Mouse (Mus musculus) retina, adult 2 months (tissue): Measurements from ENCODE around the gene Iqcb1.
A peak's percentile ranks its signal among the peaks of the same experiment; 100 is the strongest.

ENCODE experiments used
- DNase-seq: peaks from one replicate; pipeline ENCODE4 v3.0.0-alpha.2; 2012; ENCODE audit warnings: low read depth, low spot score

The Iqcb1 gene

GRCm38 (mm10) chr16:36875276-36875851 lies 47.2 kb downstream of the Iqcb1 start:
- no peak for DNase-seq

GRCm38 (mm10) chr16:36877316-36877715 lies 49.1 kb downstream of the Iqcb1 start:
- DNase-seq, result no peak

GRCm38 (mm10) chr16:36882737-36883343 lies 54.7 kb downstream of the Iqcb1 start:
- DNase-seq, result no peak

DNA sequence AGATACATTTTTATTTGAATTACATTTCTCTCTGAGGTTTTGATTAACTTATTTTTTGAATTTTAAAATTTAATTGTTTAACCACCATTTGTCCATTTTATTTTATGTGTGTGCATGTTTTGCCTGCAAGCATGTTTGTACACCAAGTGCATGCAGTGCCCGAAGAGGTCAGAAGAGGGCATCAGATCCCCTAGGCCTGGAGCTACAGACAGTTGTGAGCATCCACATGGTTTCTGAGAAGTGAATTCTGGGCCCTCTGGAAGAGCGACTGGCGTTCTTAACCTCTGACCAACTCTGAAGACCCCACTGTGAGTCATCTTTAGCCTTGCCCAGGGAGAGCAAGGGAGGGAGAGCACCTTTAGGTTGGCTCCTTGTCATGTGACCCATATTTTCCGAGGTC lies 56.7 kb downstream of the Iqcb1 start:
- DNase-seq, result no peak

- peak; percentile 54 for DNase-seq
These were observed 57.7 kb downstream of the Iqcb1 start for GRCm38 (mm10) chr16:36885912-36886311.

DNA sequence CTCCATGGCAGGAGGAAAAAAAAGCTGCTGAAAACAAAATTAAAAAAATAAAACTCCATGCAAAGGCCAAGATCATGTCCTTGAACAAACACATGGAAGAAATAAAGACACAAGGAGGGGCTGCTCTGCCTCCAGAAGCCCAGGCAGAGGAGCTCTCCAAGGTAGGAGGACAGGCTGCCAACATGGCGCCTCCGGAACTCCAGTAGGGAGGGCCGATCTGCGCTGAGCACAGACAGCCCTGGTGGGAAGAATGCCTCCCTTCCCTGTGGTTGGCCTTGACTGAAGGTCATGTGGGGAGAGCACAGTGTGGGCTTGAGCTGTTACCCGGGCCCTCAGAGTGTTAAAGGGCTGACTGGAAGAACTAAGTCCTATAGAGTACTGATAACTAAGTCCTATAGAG lies 59.4 kb downstream of the Iqcb1 start:
- DNase-seq, result no peak

- DNase-seq, result no peak
These were observed 62.4 kb downstream of the Iqcb1 start for GRCm38 (mm10) chr16:36890559-36890958.

GRCm38 (mm10) chr16:36891415-36891814 lies 63.2 kb downstream of the Iqcb1 start:
- DNase-seq, result no peak

GRCm38 (mm10) chr16:36893317-36893716 lies 65.1 kb downstream of the Iqcb1 start:
- DNase-seq, result no peak

DNA sequence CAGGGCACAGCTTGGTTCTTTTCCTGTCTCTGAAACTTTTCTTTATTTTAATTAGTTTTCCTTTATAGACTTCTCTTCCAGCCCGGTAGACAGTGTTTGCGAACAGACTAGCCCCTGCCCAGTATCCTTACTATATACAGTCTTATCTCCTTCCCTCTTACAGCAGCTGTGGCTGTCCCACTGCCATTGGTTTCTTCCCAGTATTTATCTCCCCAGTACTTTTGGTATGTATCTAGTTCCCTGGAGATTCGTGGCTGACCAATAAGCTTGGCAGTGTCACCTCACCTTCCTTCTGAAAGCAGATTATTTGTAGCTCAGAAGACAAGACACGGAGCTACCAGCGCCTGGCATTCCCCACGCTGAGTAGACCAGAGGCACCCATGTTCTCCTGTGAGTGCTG lies 68.5 kb downstream of the Iqcb1 start:
- no peak for DNase-seq

GRCm38 (mm10) chr16:36903156-36903555 lies 75.0 kb downstream of the Iqcb1 start:
- no peak for DNase-seq

DNA sequence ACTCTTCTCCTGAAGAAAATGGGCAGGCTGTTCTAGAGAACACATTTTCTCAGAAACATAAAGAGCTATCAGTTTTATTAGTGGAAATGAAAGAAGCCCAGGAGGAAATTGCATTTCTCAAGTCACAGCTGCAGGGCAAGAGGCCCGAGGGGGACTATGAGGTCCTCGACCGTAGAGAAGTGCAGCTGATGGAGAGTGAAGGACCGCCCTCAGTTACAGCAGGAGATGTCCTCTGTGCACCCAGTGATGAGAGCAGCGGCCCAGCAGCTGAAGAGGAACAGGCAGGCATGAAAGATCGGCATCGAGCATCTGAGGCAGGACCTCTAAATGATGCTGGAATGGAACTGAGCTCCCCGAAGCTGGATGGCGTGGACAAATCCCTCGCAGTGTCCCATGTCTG lies 83.7 kb downstream of the Iqcb1 start:
- no peak for DNase-seq

DNA sequence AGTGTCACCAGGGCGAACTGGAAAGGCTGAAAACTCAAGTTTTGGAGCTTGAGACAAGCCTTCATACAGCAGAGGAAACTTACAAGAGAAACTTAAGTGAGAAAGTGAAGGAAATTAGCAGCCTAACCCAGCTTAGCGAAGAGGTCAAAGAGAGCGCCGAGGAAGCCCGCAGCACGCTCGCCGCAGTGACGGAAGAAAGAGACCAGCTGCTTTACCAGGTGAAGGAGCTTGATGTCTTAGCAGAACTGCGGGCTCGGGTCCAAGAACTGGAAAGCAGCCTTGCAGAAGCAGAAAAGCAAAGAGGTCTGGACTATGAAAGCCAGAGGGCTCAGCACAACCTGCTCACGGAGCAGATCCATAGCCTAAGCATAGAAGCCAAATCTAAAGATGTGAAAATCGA lies 84.1 kb downstream of the Iqcb1 start:
- DNase-seq, result no peak

GRCm38 (mm10) chr16:36914195-36914594 lies 86.0 kb downstream of the Iqcb1 start:
- no peak for DNase-seq

- no peak for DNase-seq
These were observed 90.3 kb downstream of the Iqcb1 start for GRCm38 (mm10) chr16:36918505-36918904.

- DNase-seq, result no peak
These were observed 92.2 kb downstream of the Iqcb1 start for GRCm38 (mm10) chr16:36920410-36920809.

DNA sequence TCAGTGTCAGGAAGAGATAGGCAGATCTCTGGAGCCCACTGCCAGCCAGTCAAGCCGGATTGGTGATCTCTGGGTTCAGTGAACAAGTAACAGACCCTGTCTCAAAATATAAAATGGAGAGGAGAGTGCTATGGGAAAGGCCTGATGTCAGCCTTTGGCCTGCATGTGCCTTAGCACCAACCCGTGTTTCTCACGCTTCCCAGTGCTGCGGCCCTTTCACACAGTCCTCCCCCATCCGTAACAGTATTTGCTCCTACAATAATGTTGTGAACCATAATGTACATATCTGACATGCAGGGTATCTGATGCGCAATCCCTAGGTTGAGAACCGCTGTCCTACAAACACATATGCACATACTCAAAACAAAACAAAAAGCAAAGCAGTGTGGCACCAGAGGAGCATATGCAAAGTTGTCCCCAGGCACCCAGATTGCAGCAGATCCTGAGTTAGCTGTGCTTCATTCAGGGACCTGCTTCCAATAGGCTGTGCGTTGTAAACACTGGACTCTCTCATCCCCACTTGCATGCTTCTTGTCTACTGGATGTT lies 93.0 kb downstream of the Iqcb1 start:
- no peak for DNase-seq

- no peak for DNase-seq
These were observed 93.8 kb downstream of the Iqcb1 start for GRCm38 (mm10) chr16:36921980-36922379.
